Comparison of ENCODE assay signal across 13 mouse cellular contexts in the genomic region with DNA sequence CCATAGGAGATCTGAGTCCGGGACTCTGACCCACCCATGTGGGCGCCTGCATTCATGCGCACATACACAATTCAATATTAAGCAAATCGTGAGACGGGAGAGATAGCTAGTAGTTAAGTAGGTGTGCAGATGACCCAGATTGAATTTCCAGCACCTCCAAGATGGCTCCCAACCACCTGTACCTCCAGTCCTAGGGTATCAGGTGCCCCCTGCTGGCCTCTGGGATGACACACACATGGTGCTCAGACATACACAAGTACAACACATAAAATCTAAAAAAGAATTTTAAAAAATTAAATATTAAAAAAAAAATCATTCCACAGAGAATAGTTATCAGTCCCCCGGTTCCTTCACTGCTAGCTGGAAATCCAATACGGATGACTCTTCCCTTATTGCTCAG.
"Had no signal": no experiment of that assay in that cellular context is flagged by ENCODE, and none has a peak within 500 bp of the region (broad histone marks: within the 10 kb centered on the region; RNA-seq: fewer than 3 reads in every experiment).

No protein-coding gene starts in this region.

- H3K27ac ChIP-seq: limb, embryonic 12.5 days; liver, embryonic 14.5 days; midbrain, embryonic 10.5 days; neural tube, embryonic 15.5 days; stomach, postnatal 0 days had no signal

- DNase-seq: kidney, adult 18-20 months; layer of hippocampus, postnatal 36 days; liver; lung, adult 2 months; lung, postnatal 36 days; midbrain, embryonic 14.5 days; thymus, postnatal 4 days had no signal

- H3K4me3 ChIP-seq: limb, embryonic 12.5 days; midbrain, embryonic 10.5 days; myocyte; neural tube, embryonic 15.5 days had no signal

- H3K9ac ChIP-seq: limb, embryonic 12.5 days; liver, embryonic 14.5 days; neural tube, embryonic 15.5 days had no signal

- H3K27me3 ChIP-seq: limb, embryonic 12.5 days; neural tube, embryonic 15.5 days had no signal

- H3K9me3 ChIP-seq: limb, embryonic 12.5 days; midbrain, embryonic 10.5 days; neural tube, embryonic 15.5 days had no signal

- H3K4me2 ChIP-seq: limb, embryonic 12.5 days; neural tube, embryonic 15.5 days had no signal

- H3K36me3 ChIP-seq: limb, embryonic 12.5 days; midbrain, embryonic 10.5 days; neural tube, embryonic 15.5 days had no signal
